ENCODE assay signal across 9 mouse cellular contexts in genomic region chr10:127062503-127062902, GRCm38 (mm10). TPM values are rescaled to one million over a fixed set of nuclear protein-coding genes. Genes with fewer than 3 reads are reported as not detected.
DNase-seq lines count a peak whose midpoint lies in the region; ATAC-seq and TF ChIP-seq lines count a peak whose summit lies in the region.
"Had no signal": no experiment of that assay in that cellular context is flagged by ENCODE, and none has a peak within 500 bp of the region (broad histone marks: within the 10 kb centered on the region; RNA-seq: fewer than 3 reads in every experiment).

No protein-coding gene starts in this region.

- ATAC-seq in hindbrain, embryonic 11.5 days (ENCODE audit: low FRiP score) = no peak
- ATAC-seq in granulocyte monocyte progenitor cell, adult 5-6 weeks (replicated peaks; ENCODE audit: poor library complexity, severe bottlenecking) = peak; percentile 57
- no peak for ATAC-seq in midbrain, embryonic 13.5 days
- ATAC-seq in inflammation-experienced regulatory T-cells, adult 6 months = no peak

- H3K36me3 ChIP-seq in hindbrain, embryonic 10.5 days = peaks cover 37% of the 10 kb centered on the region
- H3K36me3 ChIP-seq in hindbrain, embryonic 11.5 days (ENCODE audit: control insufficient read depth, insufficient read depth, low read length) = peaks cover 21% of the 10 kb centered on the region
- peaks cover 41% of the 10 kb centered on the region for H3K36me3 ChIP-seq in E14TG2a.4 (ENCODE audit: insufficient read depth, low read length)
- H3K36me3 ChIP-seq in midbrain, embryonic 13.5 days = peaks cover 30% of the 10 kb centered on the region

- no peak overlapping the region for H3K4me3 ChIP-seq in hindbrain, embryonic 10.5 days
- no peak overlapping the region for H3K4me3 ChIP-seq in hindbrain, embryonic 11.5 days (ENCODE audit: low read depth, low read length)
- H3K4me3 ChIP-seq in E14TG2a.4 (replicated peaks; ENCODE audit: low read length) = 0 out of 2 replicates have a peak overlapping the region, but pooled peaks have one; percentile 27
- H3K4me3 ChIP-seq in midbrain, embryonic 13.5 days (replicated peaks) = no peak overlapping the region; the same call in 1 of the 2 replicates

- H3K4me1 ChIP-seq in hindbrain, embryonic 10.5 days (replicated peaks) = peaks cover 68% of the 10 kb centered on the region
- peaks cover 9% of the 10 kb centered on the region; the same call in 1 of the 2 replicates for H3K4me1 ChIP-seq in hindbrain, embryonic 11.5 days (replicated peaks; ENCODE audit: control insufficient read depth, insufficient read depth, low read length)
- H3K4me1 ChIP-seq in E14TG2a.4 (replicated peaks; ENCODE audit: low read depth, low read length) = peaks cover 74% of the 10 kb centered on the region
- peaks cover 56% of the 10 kb centered on the region for H3K4me1 ChIP-seq in midbrain, embryonic 13.5 days (replicated peaks)

- peaks cover 36% of the 10 kb centered on the region; the same call in 1 of the 2 replicates for H3K27me3 ChIP-seq in hindbrain, embryonic 10.5 days (ENCODE audit: insufficient read depth, poor library complexity, severe bottlenecking)
- no peaks in the 10 kb centered on the region; the same call in 1 of the 2 replicates for H3K27me3 ChIP-seq in hindbrain, embryonic 11.5 days (ENCODE audit: control insufficient read depth, insufficient read depth, low read length)
- peaks cover 9% of the 10 kb centered on the region for H3K27me3 ChIP-seq in E14TG2a.4 (ENCODE audit: insufficient read depth, low read length)
- no peaks in the 10 kb centered on the region for H3K27me3 ChIP-seq in midbrain, embryonic 13.5 days
- H3K27me3 ChIP-seq: intestine, embryonic 15.5 days had no signal

- no peak for DNase-seq in hindbrain, embryonic 10.5 days (ENCODE audit: low spot score)
- no peak for DNase-seq in hindbrain, embryonic 11.5 days (ENCODE audit: low spot score)
- no peak for DNase-seq in embryo, embryonic 9.5 days (ENCODE audit: extremely low spot score)
- no peak for DNase-seq in right cerebral cortex, postnatal 36 days (ENCODE audit: low spot score in 2 of 2)

- peak overlapping the region; percentile 98; the same call in 1 of the 2 replicates for H3K27ac ChIP-seq in hindbrain, embryonic 10.5 days
- no peak overlapping the region for H3K27ac ChIP-seq in hindbrain, embryonic 11.5 days (ENCODE audit: low read depth, low read length)
- H3K27ac ChIP-seq in midbrain, embryonic 13.5 days = peak overlapping the region; percentile 82
- H3K27ac ChIP-seq: intestine, embryonic 15.5 days had no signal

- no peak overlapping the region for H3K4me2 ChIP-seq in hindbrain, embryonic 11.5 days (replicated peaks; ENCODE audit: low read depth, low read length)
- H3K4me2 ChIP-seq in midbrain, embryonic 13.5 days (replicated peaks) = peak overlapping the region; percentile 45; the same call in 1 of the 2 replicates

- H3K9ac ChIP-seq in hindbrain, embryonic 11.5 days (ENCODE audit: low read depth, low read length) = no peak overlapping the region
- no peak overlapping the region for H3K9ac ChIP-seq in midbrain, embryonic 13.5 days (replicated peaks)
- H3K9ac ChIP-seq: intestine, embryonic 15.5 days had no signal

- H3K9me3 ChIP-seq in hindbrain, embryonic 10.5 days = no peaks in the 10 kb centered on the region
- H3K9me3 ChIP-seq in hindbrain, embryonic 11.5 days (ENCODE audit: control insufficient read depth, low read length) = no peaks in the 10 kb centered on the region
- no peaks in the 10 kb centered on the region for H3K9me3 ChIP-seq in E14TG2a.4 (ENCODE audit: low read length)
- H3K9me3 ChIP-seq in midbrain, embryonic 13.5 days = no peaks in the 10 kb centered on the region
- H3K9me3 ChIP-seq: intestine, embryonic 15.5 days had no signal

- WGBS in hindbrain, embryonic 10.5 days = 81% methylated on average over 5 of the region's 5 CpGs
- WGBS in hindbrain, embryonic 11.5 days = 81% methylated on average over 5 of the region's 5 CpGs
- WGBS in midbrain, embryonic 13.5 days = 76% methylated on average over 5 of the region's 5 CpGs

- no peak for TF ChIP-seq CTCF in E14TG2a.4 (conservative IDR thresholded peaks at IDR 0.05; ENCODE audit: low read length)

RNA-seq across cellular contexts. Expression of gene Cdk4, which starts 0.8 kb away (rescaled TPM):
- 2,665 and 2,802 TPM in 2 replicates for polyA plus RNA-seq in hindbrain, embryonic 10.5 days (2016; fragmentation: Nextera tagmentation; extraction: Ambion mirVana)
- polyA plus RNA-seq in hindbrain, embryonic 11.5 days (2014; fragmentation: Nextera tagmentation; extraction: Ambion mirVana) = 2,639 and 2,665 TPM in 2 replicates
- total RNA-seq in granulocyte monocyte progenitor cell, adult 5-6 weeks (2014; fragmentation: Nextera tagmentation) = 721 and 802 TPM in 2 replicates
- 568 and 716 TPM in 2 replicates for total RNA-seq in granulocyte monocyte progenitor cell, adult 5-6 weeks (2017)
- 1,636 and 1,639 TPM in 2 replicates for polyA plus RNA-seq in midbrain, embryonic 13.5 days (2015; fragmentation: Nextera tagmentation; extraction: Ambion mirVana)
- polyA plus RNA-seq in inflammation-experienced regulatory T-cells, adult 6 months (2017; shearing (Covaris generic)) = 100 to 1,000 TPM; 284 to 347 (median 295) TPM

RNA-seq across cellular contexts. Expression of gene March9, which starts 2.5 kb away (rescaled TPM):
- 1.2 and 1.6 TPM in 2 replicates for polyA plus RNA-seq in hindbrain, embryonic 10.5 days (2016; fragmentation: Nextera tagmentation; extraction: Ambion mirVana)
- polyA plus RNA-seq in hindbrain, embryonic 11.5 days (2014; fragmentation: Nextera tagmentation; extraction: Ambion mirVana) = 3.6 and 4.2 TPM in 2 replicates
- total RNA-seq in granulocyte monocyte progenitor cell, adult 5-6 weeks (2014; fragmentation: Nextera tagmentation) = not detected in 2 replicates
- not detected in 2 replicates for total RNA-seq in granulocyte monocyte progenitor cell, adult 5-6 weeks (2017)
- polyA plus RNA-seq in midbrain, embryonic 13.5 days (2015; fragmentation: Nextera tagmentation; extraction: Ambion mirVana) = 5.6 and 6.4 TPM in 2 replicates
- polyA plus RNA-seq in inflammation-experienced regulatory T-cells, adult 6 months (2017; shearing (Covaris generic)) = under 1 TPM; 0.35 to 0.84 (median 0.72) TPM

RNA-seq across cellular contexts. Expression of gene Tspan31, which starts 7.6 kb away (rescaled TPM):
- polyA plus RNA-seq in hindbrain, embryonic 10.5 days (2016; fragmentation: Nextera tagmentation; extraction: Ambion mirVana) = 177 and 187 TPM in 2 replicates
- polyA plus RNA-seq in hindbrain, embryonic 11.5 days (2014; fragmentation: Nextera tagmentation; extraction: Ambion mirVana) = 111 and 140 TPM in 2 replicates
- 92.4 and 102 TPM in 2 replicates for total RNA-seq in granulocyte monocyte progenitor cell, adult 5-6 weeks (2014; fragmentation: Nextera tagmentation)
- 82.5 and 82.6 TPM in 2 replicates for total RNA-seq in granulocyte monocyte progenitor cell, adult 5-6 weeks (2017)
- polyA plus RNA-seq in midbrain, embryonic 13.5 days (2015; fragmentation: Nextera tagmentation; extraction: Ambion mirVana) = 136 and 138 TPM in 2 replicates
- polyA plus RNA-seq in inflammation-experienced regulatory T-cells, adult 6 months (2017; shearing (Covaris generic)) = 100 to 1,000 TPM in 2 of 3 experiments, 10 to 100 TPM in 1; 97.8 to 134 (median 127) TPM

RNA-seq across cellular contexts. Expression of gene Agap2, which starts 12.6 kb away (rescaled TPM):
- 0.12 and 0.33 TPM in 2 replicates for polyA plus RNA-seq in hindbrain, embryonic 10.5 days (2016; fragmentation: Nextera tagmentation; extraction: Ambion mirVana)
- 0.68 and 1.2 TPM in 2 replicates for polyA plus RNA-seq in hindbrain, embryonic 11.5 days (2014; fragmentation: Nextera tagmentation; extraction: Ambion mirVana)
- total RNA-seq in granulocyte monocyte progenitor cell, adult 5-6 weeks (2014; fragmentation: Nextera tagmentation) = 26.3 and 27.2 TPM in 2 replicates
- total RNA-seq in granulocyte monocyte progenitor cell, adult 5-6 weeks (2017) = 18.8 and 34.4 TPM in 2 replicates
- 2.8 and 3.3 TPM in 2 replicates for polyA plus RNA-seq in midbrain, embryonic 13.5 days (2015; fragmentation: Nextera tagmentation; extraction: Ambion mirVana)
- 10 to 100 TPM; 25.9 to 32.1 (median 31.2) TPM for polyA plus RNA-seq in inflammation-experienced regulatory T-cells, adult 6 months (2017; shearing (Covaris generic))

RNA-seq across cellular contexts. Expression of gene Cyp27b1, which starts 14.5 kb away (rescaled TPM):
- 0.06 and 0.34 TPM in 2 replicates for polyA plus RNA-seq in hindbrain, embryonic 10.5 days (2016; fragmentation: Nextera tagmentation; extraction: Ambion mirVana)
- 0.11 and 0.20 TPM in 2 replicates for polyA plus RNA-seq in hindbrain, embryonic 11.5 days (2014; fragmentation: Nextera tagmentation; extraction: Ambion mirVana)
- 0.45 TPM in 1 of 2 replicates, not detected in the other for total RNA-seq in granulocyte monocyte progenitor cell, adult 5-6 weeks (2014; fragmentation: Nextera tagmentation)
- 0.69 TPM in 1 of 2 replicates, not detected in the other for total RNA-seq in granulocyte monocyte progenitor cell, adult 5-6 weeks (2017)
- 0.08 and 0.14 TPM in 2 replicates for polyA plus RNA-seq in midbrain, embryonic 13.5 days (2015; fragmentation: Nextera tagmentation; extraction: Ambion mirVana)
- polyA plus RNA-seq in inflammation-experienced regulatory T-cells, adult 6 months (2017; shearing (Covaris generic)) = not detected
